Mouse (Mus musculus) olfactory bulb, adult 2 months (tissue): ENCODE results near the gene Sorbs1.

Experiments used
- CTCF ChIP-seq: fragments of 200-500 bp; IDR thresholded peaks from 2 replicates; pipeline ENCODE4 v1.5.1; 2012; ENCODE audit warnings: low read depth, mild to moderate bottlenecking, low read length, moderate library complexity; ENCODE audit not compliant: insufficient read depth
- POLR2A ChIP-seq: fragments of 200-500 bp; IDR thresholded peaks from 2 replicates; pipeline ENCODE4 v1.6.1; 2012; ENCODE audit warnings: mild to moderate bottlenecking, low read depth, low read length, moderate library complexity; ENCODE audit not compliant: insufficient read depth

DNA sequence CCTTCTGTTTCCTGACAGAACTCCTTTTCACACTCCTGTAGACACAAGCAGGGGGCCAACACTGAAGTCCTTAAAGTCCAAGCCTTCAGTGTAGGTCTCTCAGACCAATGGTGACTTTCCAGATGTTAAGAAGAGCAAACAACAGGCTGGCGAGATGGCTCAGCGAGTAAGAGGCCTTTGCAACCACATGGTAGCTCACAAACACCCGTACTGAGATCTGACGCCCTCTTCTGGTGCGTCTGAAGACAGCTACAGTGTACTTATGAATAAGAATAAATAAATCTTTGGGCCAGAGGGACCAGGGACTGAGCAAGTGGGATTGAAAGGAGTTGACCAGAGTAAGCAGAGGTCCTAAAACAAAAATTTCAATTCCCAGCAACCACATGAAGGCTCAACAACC is 129.6 kb downstream of the Sorbs1 start:
- no peak for TF ChIP-seq CTCF
- TF ChIP-seq POLR2A, result no peak
